ENCODE assay signal across 9 mouse cellular contexts in the genomic region with DNA sequence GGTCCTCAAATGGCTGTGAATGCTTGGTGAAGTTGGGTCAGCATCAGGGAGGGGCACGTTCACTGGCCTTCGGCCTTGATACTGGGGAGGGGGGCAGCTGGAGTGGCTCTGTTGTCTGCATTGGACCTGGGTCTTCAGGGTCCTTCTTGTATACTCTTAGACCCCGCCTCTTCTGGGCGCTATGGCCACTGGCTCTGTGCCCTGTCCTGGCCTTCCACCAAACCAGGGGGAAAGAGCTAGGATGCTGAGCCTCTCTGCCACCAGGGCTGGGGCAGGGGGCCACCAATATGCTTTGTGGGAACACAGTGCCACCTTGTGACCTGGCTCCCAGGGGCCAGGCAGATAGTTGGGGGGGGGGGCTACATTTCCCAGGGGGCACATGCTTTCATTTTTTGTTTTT.
DNase-seq lines count a peak whose midpoint lies in the region; ATAC-seq and TF ChIP-seq lines count a peak whose summit lies in the region.
"Had no signal": no experiment of that assay in that cellular context is flagged by ENCODE, and none has a peak within 500 bp of the region (broad histone marks: within the 10 kb centered on the region; RNA-seq: fewer than 3 reads in every experiment).

No protein-coding gene starts in this region.

- H3K4me3 ChIP-seq in lung, postnatal 0 days (ENCODE audit: low read depth, low read length) = no peak overlapping the region
- H3K4me3 ChIP-seq in heart, embryonic 13.5 days = peak overlapping the region; percentile 29; the same call in 1 of the 2 replicates
- no peak overlapping the region for H3K4me3 ChIP-seq in hindbrain, postnatal 0 days (ENCODE audit: low read length)
- no peak overlapping the region for H3K4me3 ChIP-seq in neural tube, embryonic 13.5 days
- no peak overlapping the region for H3K4me3 ChIP-seq in cerebellum, adult 2 months (replicated peaks; ENCODE audit: insufficient read depth, low read depth, low read length)

- 0 out of 2 replicates have a peak, but pooled peaks cover 4% of the 10 kb centered on the region for H3K27me3 ChIP-seq in lung, postnatal 0 days (replicated peaks; ENCODE audit: insufficient read depth, low read length)
- peaks cover 11% of the 10 kb centered on the region; the same call in 1 of the 2 replicates for H3K27me3 ChIP-seq in heart, embryonic 13.5 days (replicated peaks)
- H3K27me3 ChIP-seq in hindbrain, postnatal 0 days (ENCODE audit: insufficient read depth, low read length) = peaks cover 8% of the 10 kb centered on the region; the same call in 1 of the 2 replicates
- H3K27me3 ChIP-seq in neural tube, embryonic 13.5 days = peaks cover 64% of the 10 kb centered on the region
- H3K27me3 ChIP-seq in cerebellum, adult 2 months (ENCODE audit: control insufficient read depth, insufficient read depth, low read length) = no peaks in the 10 kb centered on the region

- H3K36me3 ChIP-seq in lung, postnatal 0 days (ENCODE audit: insufficient read depth, low read length) = no peaks in the 10 kb centered on the region
- H3K36me3 ChIP-seq in heart, embryonic 13.5 days = no peaks in the 10 kb centered on the region
- no peaks in the 10 kb centered on the region for H3K36me3 ChIP-seq in hindbrain, postnatal 0 days (ENCODE audit: insufficient read depth, low read length)
- no peaks in the 10 kb centered on the region for H3K36me3 ChIP-seq in neural tube, embryonic 13.5 days

- peaks cover 9% of the 10 kb centered on the region; the same call in 1 of the 2 replicates for H3K4me1 ChIP-seq in lung, postnatal 0 days (ENCODE audit: insufficient read depth, low read depth, low read length)
- peaks cover 90% of the 10 kb centered on the region for H3K4me1 ChIP-seq in heart, embryonic 13.5 days
- peaks cover 11% of the 10 kb centered on the region; the same call in 1 of the 2 replicates for H3K4me1 ChIP-seq in hindbrain, postnatal 0 days (ENCODE audit: insufficient read depth, low read length)
- H3K4me1 ChIP-seq in neural tube, embryonic 13.5 days (replicated peaks) = peaks cover 65% of the 10 kb centered on the region
- no peaks in the 10 kb centered on the region for H3K4me1 ChIP-seq in cerebellum, adult 2 months (ENCODE audit: control insufficient read depth, insufficient read depth, low read length)

- 58% methylated on average over 3 of the region's 4 CpGs for WGBS in lung, postnatal 0 days
- 35% methylated on average over 4 of the region's 4 CpGs for WGBS in heart, embryonic 13.5 days
- 26% methylated on average over 4 of the region's 4 CpGs for WGBS in hindbrain, postnatal 0 days
- WGBS in neural tube, embryonic 13.5 days = 69% methylated on average over 4 of the region's 4 CpGs
- 6% methylated on average over 4 of the region's 4 CpGs for WGBS in cerebellum, adult 2 months

- no peak overlapping the region for H3K27ac ChIP-seq in lung, postnatal 0 days (ENCODE audit: low read length)
- H3K27ac ChIP-seq in heart, embryonic 13.5 days (replicated peaks) = peak overlapping the region; percentile 94
- H3K27ac ChIP-seq in hindbrain, postnatal 0 days = no peak overlapping the region
- H3K27ac ChIP-seq in neural tube, embryonic 13.5 days (replicated peaks) = 0 out of 2 replicates have a peak overlapping the region, but pooled peaks have one; percentile 18
- H3K27ac ChIP-seq in cerebellum, adult 2 months (ENCODE audit: insufficient read depth, low read length) = no peak overlapping the region
- H3K27ac ChIP-seq: macrophage had no signal

- peak; percentile 25 for DNase-seq in lung, postnatal 10 days
- no peak for DNase-seq in lung, postnatal 0 days (ENCODE audit: low spot score)
- DNase-seq in hindbrain, postnatal 0 days (ENCODE audit: low spot score) = peak; percentile 76
- no peak for DNase-seq in cerebellum, adult 2 months
- DNase-seq: kidney, adult 18-20 months had no signal

- no peak for ATAC-seq in lung, postnatal 0 days
- no peak for ATAC-seq in heart, embryonic 13.5 days (ENCODE audit: extremely low read depth, insufficient number of reproducible peaks, low FRiP score, low TSS enrichment)
- ATAC-seq in hindbrain, postnatal 0 days = peak; percentile 61; the same call in 1 of the 2 replicates
- ATAC-seq in neural tube, embryonic 13.5 days (ENCODE audit: low read depth) = no peak
- ATAC-seq in megakaryocyte progenitor cell, adult 5-6 weeks (replicated peaks; ENCODE audit: poor library complexity) = no peak

- no peak for TF ChIP-seq POLR2A in cerebellum, adult 2 months (IDR thresholded peaks at IDR 0.05; ENCODE audit: borderline replicate concordance, insufficient read depth, low read length)

- TF ChIP-seq CTCF in lung, postnatal 0 days (IDR thresholded peaks at IDR 0.05) = no peak
- TF ChIP-seq CTCF in hindbrain, postnatal 0 days (IDR thresholded peaks at IDR 0.05; ENCODE audit: low read depth) = peak; percentile 48
- no peak for TF ChIP-seq CTCF in cerebellum, adult 2 months (IDR thresholded peaks at IDR 0.05; ENCODE audit: borderline replicate concordance, insufficient read depth, low read depth, low read length)

- no peak overlapping the region for H3K9ac ChIP-seq in lung, postnatal 0 days (replicated peaks; ENCODE audit: low read depth)
- H3K9ac ChIP-seq in heart, embryonic 13.5 days = peak overlapping the region; percentile 77
- H3K9ac ChIP-seq in hindbrain, postnatal 0 days (replicated peaks; ENCODE audit: low read length) = no peak overlapping the region
- H3K9ac ChIP-seq in neural tube, embryonic 13.5 days = no peak overlapping the region

- H3K9me3 ChIP-seq in lung, postnatal 0 days (ENCODE audit: low read length) = no peaks in the 10 kb centered on the region
- no peaks in the 10 kb centered on the region for H3K9me3 ChIP-seq in heart, embryonic 13.5 days
- no peaks in the 10 kb centered on the region for H3K9me3 ChIP-seq in hindbrain, postnatal 0 days (ENCODE audit: low read length)
- H3K9me3 ChIP-seq in neural tube, embryonic 13.5 days = no peaks in the 10 kb centered on the region

- no peak overlapping the region for H3K4me2 ChIP-seq in lung, postnatal 0 days (replicated peaks; ENCODE audit: low read depth, low read length)
- peak overlapping the region; percentile 63 for H3K4me2 ChIP-seq in heart, embryonic 13.5 days
- H3K4me2 ChIP-seq in hindbrain, postnatal 0 days (ENCODE audit: low read depth, low read length) = no peak overlapping the region
- H3K4me2 ChIP-seq in neural tube, embryonic 13.5 days = no peak overlapping the region

- TF ChIP-seq EP300 in lung, postnatal 0 days (IDR thresholded peaks at IDR 0.05) = no peak

Comparison
In these comparisons a context has a peak if more than half of its experiments do, and no peak if none do; other contexts are left out.
1. DNase-seq: peak in lung, postnatal 10 days (single experiment) and hindbrain, postnatal 0 days (single experiment); none in lung, postnatal 0 days (single experiment) and cerebellum, adult 2 months (0 of 2).
2. H3K27ac ChIP-seq: peak in heart, embryonic 13.5 days (single experiment) and neural tube, embryonic 13.5 days (single experiment); none in lung, postnatal 0 days (single experiment), hindbrain, postnatal 0 days (single experiment) and cerebellum, adult 2 months (single experiment).